Mouse (Mus musculus): ENCODE results near the gene Gtpbp8.

DNA sequence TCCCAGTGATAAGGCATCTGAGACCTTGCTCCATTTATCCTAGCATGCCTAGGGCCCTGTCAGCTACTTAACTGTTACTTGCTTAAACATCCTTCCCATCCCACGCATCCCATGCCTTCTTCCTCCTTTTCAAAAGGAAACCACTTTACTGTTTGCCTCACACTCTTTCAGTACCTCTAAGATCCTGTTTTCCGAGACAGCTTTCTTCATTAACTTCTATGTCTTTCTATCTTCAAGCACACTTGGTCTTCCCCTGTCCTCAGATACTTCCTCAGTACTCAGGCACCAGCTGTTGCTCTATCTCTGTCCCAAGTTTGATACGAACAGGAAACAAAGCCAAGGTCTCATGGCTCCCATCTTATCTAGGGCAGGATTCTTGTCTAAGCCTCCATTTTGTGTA is 27.5 kb upstream of the Gtpbp8 start:
- TF ChIP-seq CTCF (IDR thresholded peaks at IDR 0.05; ENCODE audit: low read depth, low read length) (no peak), POLR2A (IDR thresholded peaks at IDR 0.05; ENCODE audit: insufficient read depth, low read length) (no peak), EP300 (IDR thresholded peaks at IDR 0.05; ENCODE audit: insufficient read depth, low read depth, low read length) (no peak)

Measured in ES-Bruce4 (cell line).